Mouse (Mus musculus) megakaryocyte-erythroid progenitor cell, adult 5-6 weeks (primary cell): Measurements from ENCODE around the gene Ampd3. TPM values are rescaled to one million over a fixed set of nuclear protein-coding genes. Genes with fewer than 3 reads are reported as not detected.

Source experiments
- ATAC-seq: replicated peaks from 2 replicates; pipeline ENCODE4 v1.8.0; 2016; ENCODE audit warnings: mild to moderate bottlenecking, inconsistent platforms; ENCODE audit not compliant: severe bottlenecking, poor library complexity, low FRiP score, low TSS enrichment
- total RNA-seq, 2 experiments: library from RNA; stranded (forward) in 1 of 2; stranded (reverse) in 1 of 2; fragments of 200-1000, 215-1000 nt in 1 of 2; fragments of >200 nt in 1 of 2; fragmentation: Nextera tagmentation in 1 of 2; gene quantifications; 2 replicates each; pipeline ENCODE4 v1.2.3; 2014 to 2017

Ampd3 gene
- total RNA-seq, 2 experiments from 2014 or later, result 52.2 to 83.1 TPM

DNA sequence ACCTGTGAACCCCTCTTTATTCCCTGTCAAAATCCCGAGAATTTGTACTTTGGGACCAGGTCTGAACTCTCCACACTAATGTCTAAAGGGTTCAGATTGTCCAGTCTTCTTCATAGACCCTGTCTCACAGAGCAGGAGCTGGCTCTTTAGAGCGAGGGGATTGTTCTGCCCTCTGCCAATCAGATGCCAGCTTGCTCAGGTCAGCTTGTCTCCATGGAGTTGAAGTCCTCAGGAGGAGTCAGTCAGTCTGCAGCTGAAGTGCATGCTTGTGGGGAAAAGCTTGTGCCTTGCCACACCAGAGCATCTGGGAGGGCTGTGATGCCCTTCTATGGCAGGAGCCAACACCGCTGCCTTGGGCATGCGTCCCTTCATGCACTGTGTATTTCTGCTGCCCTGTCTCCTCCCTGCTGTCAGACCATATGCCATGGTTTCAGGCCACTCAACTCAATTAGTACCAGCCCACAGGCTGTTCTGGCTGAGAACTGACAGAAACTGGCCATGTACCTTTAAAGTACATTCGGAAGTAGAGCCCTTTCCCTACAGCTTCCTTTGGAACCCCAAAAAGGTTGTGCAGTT is 5.3 kb upstream of the Ampd3 start:
- ATAC-seq, result no peak

- peak; percentile 22 for ATAC-seq
Measured at GRCm38 (mm10) chr7:110768451-110769064, 552 bp downstream of the Ampd3 start.

GRCm38 (mm10) chr7:110769094-110769493 is 1.1 kb downstream of the Ampd3 start:
- ATAC-seq, result no peak

- no peak for ATAC-seq
Measured at GRCm38 (mm10) chr7:110770949-110771348, 2.9 kb downstream of the Ampd3 start.

- no peak for ATAC-seq
Measured at GRCm38 (mm10) chr7:110772343-110772742, 4.3 kb downstream of the Ampd3 start.

DNA sequence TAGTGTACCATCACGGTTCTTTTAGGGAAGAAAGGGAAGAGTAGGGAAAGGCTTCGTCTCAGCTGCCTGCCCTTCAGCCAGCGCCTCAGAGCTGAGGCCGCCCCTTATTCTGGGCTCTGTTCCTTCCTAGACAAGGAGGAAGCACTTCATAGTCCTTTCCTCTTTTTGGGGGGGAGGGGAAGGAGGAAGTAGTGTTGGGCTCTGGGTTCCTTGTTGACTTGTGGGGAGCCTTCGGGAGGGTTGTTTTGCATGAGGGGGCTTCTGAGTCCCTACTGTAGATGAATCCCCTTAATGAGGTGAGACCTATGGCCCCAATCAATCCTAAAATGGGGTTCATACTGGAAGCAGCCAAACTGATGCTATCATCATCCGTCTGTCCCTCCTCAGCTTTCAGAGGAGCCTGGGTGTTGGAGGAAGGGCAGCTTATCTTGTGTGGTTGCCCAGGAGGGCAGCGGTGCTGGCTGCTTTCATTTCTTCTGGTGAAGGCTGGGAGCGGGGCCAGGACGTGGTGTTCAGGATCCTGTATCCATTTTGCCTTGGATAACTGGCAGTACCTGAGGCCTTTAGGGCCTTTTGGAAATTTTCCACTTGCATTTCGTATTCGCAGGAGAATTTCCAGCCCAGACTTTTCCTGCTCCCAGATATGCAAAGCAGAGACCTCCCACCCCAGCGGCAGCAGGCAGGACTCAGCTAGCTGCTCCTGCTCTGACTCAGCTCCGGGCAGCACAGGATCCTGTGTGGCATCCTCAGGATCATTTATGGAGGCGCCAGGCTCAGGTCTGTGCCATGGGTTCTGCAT is 5.4 kb downstream of the Ampd3 start:
- ATAC-seq, result peak; percentile 52

GRCm38 (mm10) chr7:110774077-110774476 is 6.1 kb downstream of the Ampd3 start:
- peak; percentile 63 for ATAC-seq

DNA sequence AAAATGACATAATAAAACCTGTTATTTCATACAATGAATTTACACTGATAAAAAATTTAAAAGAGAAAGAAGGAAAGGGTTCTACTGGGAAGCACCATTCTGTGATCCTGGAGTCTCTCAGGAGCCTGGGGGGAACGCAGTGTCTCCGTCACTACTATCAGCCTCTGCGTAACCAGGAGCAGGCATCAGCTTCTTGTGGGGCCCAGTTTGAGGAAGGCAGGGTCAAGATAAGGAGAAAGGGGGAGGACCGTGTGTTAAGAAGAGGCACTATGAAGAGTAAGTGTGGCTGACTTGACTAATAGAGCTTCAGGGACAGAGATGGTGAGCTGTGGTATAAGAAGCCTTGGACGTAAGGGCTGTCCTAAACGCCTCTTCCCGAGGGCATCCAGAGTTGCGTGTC is 6.7 kb downstream of the Ampd3 start:
- ATAC-seq, result peak; percentile 75

DNA sequence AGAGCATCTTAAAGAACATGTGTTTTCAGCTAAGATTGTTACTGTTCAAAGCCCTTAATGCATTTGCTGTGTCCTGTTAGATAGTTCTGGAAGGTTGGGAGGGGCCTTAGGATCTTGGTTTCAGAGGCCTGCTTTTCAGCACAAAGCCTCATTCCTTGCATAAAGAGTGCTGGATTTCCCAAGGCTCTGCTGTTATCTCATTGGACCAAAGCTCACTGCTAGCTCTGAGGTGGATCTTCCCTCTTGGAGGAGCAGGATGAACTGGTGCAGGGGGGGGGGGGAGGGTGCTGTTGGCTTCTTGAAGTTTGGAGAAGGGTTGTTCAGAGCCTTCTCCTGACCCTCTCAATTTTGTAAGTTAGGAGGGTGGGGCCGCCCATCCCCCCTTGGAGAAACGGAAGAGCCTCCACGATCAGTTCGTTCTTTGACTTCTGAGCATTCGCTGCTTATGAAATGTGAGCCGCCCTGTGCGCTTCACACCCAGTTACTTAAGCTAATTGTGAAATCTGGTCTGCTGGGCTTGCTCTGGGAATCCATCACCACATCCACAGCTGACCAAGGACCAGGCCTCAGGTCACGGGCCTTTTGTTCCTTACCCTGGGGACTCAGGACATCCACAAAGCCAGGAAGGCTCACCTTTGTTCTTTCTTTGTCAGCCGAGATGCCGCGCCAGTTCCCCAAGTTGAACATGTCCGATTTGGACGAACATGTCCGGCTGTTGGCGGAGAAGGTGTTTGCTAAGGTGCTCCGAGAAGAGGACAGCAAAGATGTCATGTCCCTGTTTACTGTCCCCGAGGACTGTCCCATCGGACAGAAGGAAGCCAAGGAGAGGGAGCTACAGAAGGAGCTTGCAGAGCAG is 9.4 kb downstream of the Ampd3 start:
- ATAC-seq, result no peak

- ATAC-seq, result peak; percentile 38
Measured at GRCm38 (mm10) chr7:110778933-110779332, 10.9 kb downstream of the Ampd3 start.

DNA sequence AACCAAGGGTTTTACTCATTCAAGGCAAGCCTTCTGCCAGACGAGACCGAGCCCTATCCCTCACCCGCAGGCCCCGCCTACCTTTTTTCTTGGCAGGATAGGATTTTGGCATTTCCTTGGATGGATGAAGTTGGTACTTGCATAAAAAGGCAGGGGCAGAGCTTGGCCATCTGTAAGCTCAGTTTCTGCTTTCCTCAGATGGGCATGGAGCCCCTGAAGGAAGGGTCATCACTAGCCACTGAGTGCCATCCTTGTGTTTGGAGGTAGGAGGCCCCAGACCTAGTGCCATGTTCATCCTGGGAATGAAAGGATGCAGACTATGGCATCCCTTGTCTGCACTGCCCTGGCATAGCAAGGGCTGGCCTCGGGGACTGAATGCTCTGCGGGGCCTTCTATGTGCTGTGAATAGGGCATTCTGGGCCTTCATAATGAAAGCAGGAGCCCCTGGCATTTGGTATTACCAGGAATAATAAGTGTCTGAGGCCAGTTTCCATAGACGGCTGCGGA is 11.7 kb downstream of the Ampd3 start:
- ATAC-seq, result no peak

DNA sequence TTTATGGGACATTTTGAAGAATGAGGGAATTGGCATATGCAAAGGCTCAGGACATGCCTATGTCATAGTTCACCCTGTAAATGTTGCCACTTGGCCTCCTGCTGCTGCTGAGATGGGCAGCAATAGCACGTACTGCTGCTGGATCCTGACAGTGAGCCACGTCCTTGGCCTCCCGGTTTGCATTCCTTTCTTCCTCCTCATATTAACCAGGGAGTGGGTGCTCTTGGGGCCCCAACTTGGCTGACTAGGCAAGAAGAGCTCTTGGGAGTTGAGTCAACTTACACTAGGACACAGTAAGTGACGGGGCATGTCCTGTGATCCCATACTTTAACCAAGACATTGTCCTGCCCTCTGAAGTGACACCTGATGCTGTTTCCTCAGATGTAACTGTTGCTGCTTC is 12.5 kb downstream of the Ampd3 start:
- ATAC-seq, result no peak

DNA sequence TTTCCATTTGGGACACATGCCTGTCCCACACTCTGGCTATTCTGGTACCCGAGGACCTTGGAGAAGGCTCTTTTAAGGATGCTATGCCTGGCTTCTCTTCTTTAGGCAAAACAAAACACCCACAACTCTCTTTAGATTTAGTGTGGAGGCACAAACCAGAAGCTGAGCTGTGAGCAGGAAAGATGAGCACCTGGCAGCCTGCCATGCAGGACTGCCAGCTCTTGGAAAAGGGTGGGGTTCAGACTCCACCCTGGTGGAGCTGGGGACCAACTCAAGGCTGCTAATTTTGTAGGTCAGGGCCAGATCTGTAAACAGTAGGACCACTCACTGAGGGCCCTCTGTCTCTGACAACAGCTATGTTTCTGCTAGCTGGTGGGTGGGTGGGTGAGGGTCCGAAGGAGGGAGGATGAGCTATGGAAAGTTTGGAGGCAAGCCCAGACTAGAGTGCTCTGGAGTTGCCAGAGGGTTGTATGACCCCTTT is 13.3 kb downstream of the Ampd3 start:
- peak; percentile 45 for ATAC-seq

DNA sequence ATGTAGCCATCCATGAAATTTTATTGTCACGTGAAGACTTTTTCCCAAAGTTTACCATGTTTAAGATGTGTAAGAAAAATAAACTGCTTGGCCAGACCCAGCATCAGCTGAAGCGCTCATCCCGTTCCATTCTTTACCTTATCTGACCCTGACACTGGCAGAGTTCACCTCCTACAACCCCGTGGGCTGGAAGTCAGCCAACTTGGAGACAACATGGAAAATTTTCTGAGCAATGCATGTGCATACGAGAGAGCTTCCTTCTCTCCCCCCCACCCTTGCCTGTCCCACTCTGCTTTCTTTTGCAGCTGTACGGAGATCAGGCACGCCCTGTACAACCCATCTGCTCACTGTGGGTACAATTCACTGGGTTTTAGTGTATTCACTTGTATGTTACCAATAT is 14.1 kb downstream of the Ampd3 start:
- peak; percentile 69 for ATAC-seq

- ATAC-seq, result no peak
Measured at GRCm38 (mm10) chr7:110782845-110783478, 15.0 kb downstream of the Ampd3 start.

- no peak for ATAC-seq
Measured at GRCm38 (mm10) chr7:110784965-110785364, 17.0 kb downstream of the Ampd3 start.

GRCm38 (mm10) chr7:110785741-110786146 is 17.7 kb downstream of the Ampd3 start:
- no peak for ATAC-seq

DNA sequence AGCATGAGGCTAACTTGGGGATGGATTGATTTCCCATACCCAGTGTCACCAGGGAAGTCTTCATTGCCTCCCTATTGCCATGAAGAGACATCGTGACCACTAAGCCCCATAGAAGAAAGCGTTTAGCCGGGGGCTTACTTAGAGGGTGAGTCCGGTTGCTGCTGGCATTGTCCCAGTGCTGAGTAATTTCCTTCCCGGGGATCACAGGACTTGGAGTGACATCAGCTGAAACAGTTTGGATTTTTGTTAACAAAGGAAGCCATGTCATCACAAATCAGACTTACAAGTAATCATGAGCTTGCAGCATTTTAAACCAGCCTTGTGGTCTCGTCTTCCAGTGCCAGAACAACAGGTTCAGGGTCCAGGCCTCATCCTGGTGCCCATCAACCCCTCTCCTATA is 19.3 kb downstream of the Ampd3 start:
- no peak for ATAC-seq

GRCm38 (mm10) chr7:110790878-110791277 is 22.9 kb downstream of the Ampd3 start:
- no peak for ATAC-seq
